24 mouse cellular contexts compared by ENCODE assay signal in the genomic region with DNA sequence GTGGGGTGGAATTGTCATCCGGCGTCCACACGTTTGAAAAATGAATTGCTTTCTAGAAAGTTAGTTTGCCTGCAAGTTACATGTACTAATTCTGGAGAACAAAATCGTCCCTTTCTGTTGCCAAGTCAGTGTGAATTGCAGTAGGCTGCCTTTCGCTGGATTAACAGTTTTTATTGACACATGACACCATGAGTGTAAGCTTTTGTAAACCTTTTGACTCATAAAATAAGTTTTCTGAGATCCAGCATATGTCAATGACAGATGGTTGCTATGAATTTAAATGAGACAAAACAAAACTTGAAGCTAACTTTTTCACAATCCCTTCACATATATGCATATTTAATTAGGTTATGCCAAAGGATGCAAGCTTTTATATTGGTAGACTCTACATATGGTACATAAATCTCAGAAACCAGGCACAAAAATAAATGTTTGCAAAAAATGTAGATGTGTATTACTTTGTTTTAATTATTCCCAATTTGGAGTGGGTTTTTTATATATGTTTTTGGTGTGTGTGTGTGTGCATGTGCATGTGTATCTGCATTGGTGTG.
"Had no signal": no experiment of that assay in that cellular context is flagged by ENCODE, and none has a peak within 500 bp of the region (broad histone marks: within the 10 kb centered on the region; RNA-seq: fewer than 3 reads in every experiment).

No protein-coding gene starts in this region.

- H3K4me1 ChIP-seq: liver, embryonic 12.5 days; liver, embryonic 15.5 days; midbrain, embryonic 12.5 days; midbrain, embryonic 15.5 days had no signal

- H3K27ac ChIP-seq: layer of hippocampus, adult 2 months; limb, embryonic 10.5 days; limb, embryonic 13.5 days; liver, embryonic 12.5 days; liver, embryonic 15.5 days; lung, embryonic 15.5 days; midbrain, embryonic 12.5 days; midbrain, embryonic 15.5 days; neural tube, embryonic 13.5 days; stomach, embryonic 15.5 days had no signal

- H3K9me3 ChIP-seq: limb, embryonic 10.5 days; limb, embryonic 13.5 days; liver, embryonic 12.5 days; liver, embryonic 15.5 days; lung, embryonic 15.5 days; midbrain, embryonic 12.5 days; midbrain, embryonic 15.5 days; neural tube, embryonic 13.5 days; stomach, embryonic 15.5 days had no signal

- H3K36me3 ChIP-seq: limb, embryonic 10.5 days; limb, embryonic 13.5 days; liver, embryonic 12.5 days; liver, embryonic 15.5 days; lung, embryonic 15.5 days; midbrain, embryonic 12.5 days; midbrain, embryonic 15.5 days; neural tube, embryonic 13.5 days; stomach, embryonic 15.5 days had no signal

- ATAC-seq: liver, embryonic 12.5 days; midbrain, embryonic 15.5 days had no signal

- H3K27me3 ChIP-seq: limb, embryonic 13.5 days; liver, embryonic 12.5 days; liver, embryonic 15.5 days; lung, embryonic 15.5 days; megakaryocyte, embryonic 14.5 days; midbrain, embryonic 12.5 days; midbrain, embryonic 15.5 days; neural tube, embryonic 13.5 days; stomach, embryonic 15.5 days had no signal

- H3K4me3 ChIP-seq: layer of hippocampus, adult 2 months; limb, embryonic 10.5 days; limb, embryonic 13.5 days; liver, embryonic 12.5 days; liver, embryonic 15.5 days; lung, embryonic 15.5 days; megakaryocyte, embryonic 14.5 days; midbrain, embryonic 12.5 days; midbrain, embryonic 15.5 days; neural tube, embryonic 13.5 days; stomach, embryonic 15.5 days had no signal

- H3K9ac ChIP-seq: limb, embryonic 13.5 days; liver, embryonic 12.5 days; liver, embryonic 15.5 days; lung, embryonic 15.5 days; midbrain, embryonic 12.5 days; midbrain, embryonic 15.5 days; neural tube, embryonic 13.5 days; stomach, embryonic 15.5 days had no signal

- H3K4me2 ChIP-seq: limb, embryonic 13.5 days; liver, embryonic 12.5 days; liver, embryonic 15.5 days; lung, embryonic 15.5 days; midbrain, embryonic 12.5 days; midbrain, embryonic 15.5 days; neural tube, embryonic 13.5 days; stomach, embryonic 15.5 days had no signal

- DNase-seq: kidney, adult 9 months; kidney, postnatal 14 days; kidney, postnatal 4 days; layer of hippocampus, adult 9-11 months; liver; lung, adult 18-20 months; lung, postnatal 10 days; lung, postnatal 36 days; retina, postnatal 1 day; right cerebral cortex, postnatal 25 days; spleen, adult 18-20 months; thymus, adult 18-20 months; thymus, postnatal 36 days had no signal
